Mouse (Mus musculus) retina, postnatal 1 day (tissue): ENCODE data around the gene Enpp3.

Experiments
- DNase-seq: peaks from one replicate; pipeline ENCODE4 v3.0.0-alpha.2; 2012

Enpp3 gene

GRCm38 (mm10) chr10:24842676-24843075 lies at the start of gene Enpp3:
TSS of gene Enpp3 (minus strand) at chr10:24842823.
- DNase-seq: no peak

DNA sequence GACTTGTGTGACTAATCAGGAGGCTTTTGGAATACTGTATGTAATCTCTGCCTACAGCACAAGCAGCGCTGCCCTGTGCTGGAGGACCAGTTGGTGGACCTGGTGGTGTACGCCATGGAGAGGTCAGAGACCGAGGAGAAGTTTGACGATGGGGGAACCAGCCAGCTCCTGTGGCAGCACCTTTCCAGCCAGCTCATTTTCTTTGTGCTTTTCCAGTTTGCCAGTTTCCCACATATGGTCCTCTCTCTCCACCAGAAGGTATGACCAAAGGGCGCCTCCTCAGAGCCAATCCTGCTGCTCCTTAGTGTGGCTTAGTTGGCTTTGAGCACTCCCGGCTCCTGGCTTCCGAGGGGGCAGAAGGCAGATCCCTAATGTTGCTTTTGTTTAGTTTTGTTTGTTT lies 45.7 kb upstream of the Enpp3 start:
- no peak for DNase-seq

GRCm38 (mm10) chr10:24886008-24886407 lies 43.4 kb upstream of the Enpp3 start:
- peak; percentile 23 for DNase-seq

GRCm38 (mm10) chr10:24873624-24874023 lies 31.0 kb upstream of the Enpp3 start:
- DNase-seq: no peak

DNA sequence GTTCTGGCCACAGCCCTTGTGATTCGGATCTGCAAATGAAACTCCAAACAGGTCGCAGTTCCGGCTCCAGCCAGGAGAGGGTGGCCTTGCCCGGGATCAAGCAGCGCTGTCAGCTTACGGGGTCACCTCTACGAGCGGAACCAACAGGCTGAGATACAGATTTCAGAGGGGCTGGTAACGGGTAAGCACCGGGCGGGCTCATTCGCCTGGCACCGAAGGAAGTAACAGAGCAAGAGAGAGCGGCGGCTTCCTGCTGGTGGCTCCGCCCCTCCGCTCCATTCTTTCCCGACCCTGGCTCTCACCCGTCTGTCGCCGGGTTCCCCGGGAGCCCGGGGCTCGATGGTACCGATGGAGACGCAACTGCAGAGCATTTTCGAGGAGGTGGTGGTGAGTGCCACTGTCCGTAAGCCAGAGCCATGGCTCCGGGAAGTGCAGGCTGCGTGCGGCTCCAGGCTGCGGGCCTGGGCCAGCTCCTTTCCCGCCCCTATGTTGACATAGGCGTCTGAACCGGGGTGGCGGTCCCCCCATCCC lies 27.2 kb upstream of the Enpp3 start, which contains the start of gene Med23:
Gene Med23 (plus strand): TSS at position 227 of the 531 bp plus-strand sequence.
- DNase-seq: peak; percentile 98

GRCm38 (mm10) chr10:24864434-24864833 lies 21.8 kb upstream of the Enpp3 start:
- no peak for DNase-seq

- no peak for DNase-seq
Measured at GRCm38 (mm10) chr10:24863146-24863545, 20.5 kb upstream of the Enpp3 start.

- peak; percentile 19 for DNase-seq
Measured at GRCm38 (mm10) chr10:24841998-24842397, 625 bp downstream of the Enpp3 start.

DNA sequence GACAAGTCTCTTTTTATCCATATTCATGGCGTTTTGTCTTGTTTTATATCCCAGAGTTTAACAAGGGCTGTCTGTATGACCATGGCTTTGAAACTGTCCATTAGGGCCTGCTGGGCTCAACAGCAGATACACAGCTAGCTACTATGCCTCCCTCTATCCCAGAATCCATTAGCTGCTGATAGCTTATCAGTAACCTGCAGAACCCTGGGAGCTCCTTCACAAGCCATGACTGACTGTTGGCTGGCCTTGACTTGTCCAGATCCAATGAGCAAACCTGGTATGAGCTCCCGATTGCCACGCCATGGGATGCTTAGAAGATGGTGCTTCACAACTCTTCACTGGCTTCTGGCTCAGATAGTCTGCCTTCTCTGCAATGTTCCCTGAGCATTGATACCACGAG lies 1.8 kb downstream of the Enpp3 start:
- DNase-seq: no peak

DNA sequence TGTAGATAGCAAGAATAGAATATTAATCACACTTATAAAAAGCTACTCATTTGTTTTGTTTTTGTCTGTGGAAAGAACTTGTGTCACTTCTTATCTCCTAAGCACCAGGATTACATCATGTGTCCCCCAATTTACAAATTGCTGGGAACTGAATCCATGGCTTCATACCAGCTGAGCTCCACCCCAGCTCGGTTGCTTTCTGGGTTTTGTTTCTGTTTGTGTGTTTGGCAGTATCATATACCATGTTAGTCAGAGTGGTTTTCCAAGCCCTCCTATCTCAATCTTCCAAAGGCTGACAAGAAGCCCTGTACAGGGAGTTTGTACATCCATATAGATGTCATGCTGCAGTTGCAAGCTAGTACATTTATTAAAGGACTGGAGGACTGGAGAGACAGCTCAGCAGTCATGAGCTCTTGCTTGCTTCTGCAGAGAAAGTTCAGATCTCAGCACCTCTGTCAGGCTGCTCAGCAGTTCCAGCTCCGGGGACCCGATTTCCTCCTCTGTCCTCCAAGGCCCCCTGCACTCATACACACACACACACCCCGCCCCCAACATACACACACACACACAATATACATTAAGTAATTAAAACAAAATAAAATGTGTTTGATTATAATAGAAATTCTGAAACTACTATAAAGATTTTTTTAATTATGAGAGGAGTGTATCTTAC lies 6.1 kb downstream of the Enpp3 start:
- DNase-seq: no peak

DNA sequence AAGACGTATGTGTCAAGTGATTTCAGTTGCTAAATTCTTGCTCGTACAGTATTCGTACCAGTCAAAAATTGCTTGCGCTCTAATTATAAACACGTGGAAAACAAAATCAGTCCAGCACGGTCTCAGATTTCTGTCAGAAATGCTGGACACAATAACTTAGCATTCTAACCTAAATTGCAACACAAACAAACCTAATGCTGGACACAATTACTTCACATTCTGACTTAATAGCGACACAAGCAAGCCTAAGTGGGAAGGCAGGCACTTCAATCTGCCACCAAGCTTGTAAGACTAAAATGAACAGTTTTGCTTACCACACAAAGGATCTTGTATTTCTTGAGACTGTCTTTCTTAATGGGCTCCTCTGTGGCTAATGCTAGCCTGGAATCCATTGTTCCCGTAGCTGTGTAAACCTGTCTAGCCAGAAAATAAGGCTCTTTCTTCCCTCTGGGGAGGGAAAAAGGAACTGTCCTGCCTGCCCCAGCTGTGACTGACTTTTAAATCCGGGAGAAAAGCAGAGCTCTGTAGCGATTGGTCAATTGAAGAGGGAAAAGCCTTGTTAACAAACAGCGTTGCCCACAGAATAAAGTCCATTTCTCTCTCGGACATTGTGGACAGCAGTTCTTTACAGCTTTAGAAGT lies 6.8 kb downstream of the Enpp3 start:
- DNase-seq: peak; percentile 50

GRCm38 (mm10) chr10:24834634-24835371 lies 7.8 kb downstream of the Enpp3 start:
- DNase-seq: no peak

DNA sequence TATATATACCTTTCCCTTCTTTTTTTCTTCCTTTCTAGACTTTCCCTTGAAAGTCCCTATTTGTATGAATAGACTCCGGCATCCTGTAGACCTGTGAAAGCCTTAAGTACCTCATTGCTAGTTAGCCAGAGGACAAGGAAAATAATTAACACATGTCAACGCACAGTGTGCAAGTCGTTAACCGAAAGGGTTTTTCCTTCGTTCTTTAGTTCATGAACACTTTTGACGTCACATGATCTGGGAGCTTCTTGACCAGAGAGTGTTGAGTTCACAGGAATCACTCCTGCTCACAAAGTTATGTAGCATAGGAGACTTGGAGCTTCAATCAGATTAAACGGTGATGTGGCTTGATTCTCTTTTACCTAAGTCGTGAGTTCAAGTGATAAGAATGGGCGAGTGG lies 10.3 kb downstream of the Enpp3 start:
- DNase-seq: no peak

- DNase-seq: no peak
Measured at GRCm38 (mm10) chr10:24831377-24832095, 11.1 kb downstream of the Enpp3 start.

DNA sequence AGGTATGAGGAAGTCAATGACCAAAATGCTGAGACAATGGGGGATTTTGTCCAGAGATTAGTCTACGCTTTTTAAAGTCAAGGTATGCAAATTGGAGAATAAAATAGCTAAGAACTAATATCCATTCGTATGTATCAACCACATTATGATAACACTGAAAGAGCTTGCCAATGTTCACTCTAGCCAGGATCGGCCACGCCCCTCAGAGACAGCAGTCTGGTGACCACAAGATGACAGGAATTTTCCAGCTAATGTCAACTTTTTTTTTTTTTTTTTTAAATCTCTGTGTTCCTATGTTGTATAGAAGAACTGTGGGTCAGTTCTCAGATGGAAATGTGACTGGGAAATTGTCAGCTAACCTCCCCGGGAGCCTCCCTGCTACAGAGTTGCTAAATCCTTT lies 12.2 kb downstream of the Enpp3 start:
- DNase-seq: no peak

- no peak for DNase-seq
Measured at GRCm38 (mm10) chr10:24828136-24828535, 14.5 kb downstream of the Enpp3 start.

GRCm38 (mm10) chr10:24826130-24826529 lies 16.5 kb downstream of the Enpp3 start:
- DNase-seq: peak; percentile 42

GRCm38 (mm10) chr10:24825456-24826081 lies 17.1 kb downstream of the Enpp3 start:
- DNase-seq: no peak

- no peak for DNase-seq
Measured at GRCm38 (mm10) chr10:24824621-24825020, 18.0 kb downstream of the Enpp3 start.

GRCm38 (mm10) chr10:24823697-24824535 lies 18.7 kb downstream of the Enpp3 start:
- DNase-seq: no peak

- DNase-seq: no peak
Measured at GRCm38 (mm10) chr10:24823265-24823664, 19.4 kb downstream of the Enpp3 start.

- DNase-seq: no peak
Measured at GRCm38 (mm10) chr10:24822842-24823241, 19.8 kb downstream of the Enpp3 start.
